Comparison of ENCODE assay signal across 9 mouse cellular contexts in genomic region chr11:116071510-116071909, GRCm38 (mm10). TPM values are rescaled to one million over a fixed set of nuclear protein-coding genes. Genes with fewer than 3 reads are reported as not detected.
DNase-seq lines count a peak whose midpoint lies in the region; ATAC-seq and TF ChIP-seq lines count a peak whose summit lies in the region.
"Had no signal": no experiment of that assay in that cellular context is flagged by ENCODE, and none has a peak within 500 bp of the region (broad histone marks: within the 10 kb centered on the region; RNA-seq: fewer than 3 reads in every experiment).

No protein-coding gene starts in this region.

- in situ Hi-C loops in ES-E14 (cut with MboI; ENCODE audit: low sequenced_read_pairs in 2 of 2, unreplicated experiment in 2 of 2): no loop called here

- TF ChIP-seq POLR2A in limb, embryonic 14.5 days (IDR thresholded peaks at IDR 0.05; ENCODE audit: borderline replicate concordance, extremely low read depth, insufficient read depth, insufficient read length): no peak
- no peak for TF ChIP-seq POLR2A in cortical plate, adult 2 months (IDR thresholded peaks at IDR 0.05; ENCODE audit: extremely low read depth, insufficient read depth, low read length)

- no peak overlapping the region for H3K4me3 ChIP-seq in limb, embryonic 14.5 days (replicated peaks; ENCODE audit: low read length)
- no peak overlapping the region for H3K4me3 ChIP-seq in limb, embryonic 10.5 days
- no peak overlapping the region for H3K4me3 ChIP-seq in ES-E14 (ENCODE audit: insufficient read depth in 1 of 2, low read depth in 1 of 2, low read length in 2 of 2, poor library complexity in 1 of 2, severe bottlenecking in 1 of 2)
- H3K4me3 ChIP-seq in cortical plate, adult 2 months (ENCODE audit: insufficient read depth, low read length): no peak overlapping the region
- H3K4me3 ChIP-seq in forebrain, embryonic 14.5 days (ENCODE audit: low read depth, low read length): no peak overlapping the region
- H3K4me3 ChIP-seq: hindbrain, embryonic 15.5 days had no signal

- 64% methylated on average over 5 of the region's 5 CpGs for WGBS in limb, embryonic 14.5 days
- WGBS in limb, embryonic 10.5 days: 72% methylated on average over 5 of the region's 5 CpGs
- 78% methylated on average over 5 of the region's 5 CpGs for WGBS in forebrain, embryonic 14.5 days

- 0 out of 2 replicates have a peak, but pooled peaks have one; percentile 20 for TF ChIP-seq CTCF in cortical plate, adult 2 months (IDR thresholded peaks at IDR 0.05; ENCODE audit: extremely low read depth, insufficient read depth, low read length)

- H3K9me3 ChIP-seq in limb, embryonic 14.5 days (ENCODE audit: control insufficient read depth, low read length): no peaks in the 10 kb centered on the region
- no peaks in the 10 kb centered on the region for H3K9me3 ChIP-seq in limb, embryonic 10.5 days (replicated peaks)
- H3K9me3 ChIP-seq in ES-E14 (ENCODE audit: control insufficient read depth, insufficient read depth, low read depth, low read length): no peaks in the 10 kb centered on the region
- no peaks in the 10 kb centered on the region for H3K9me3 ChIP-seq in forebrain, embryonic 14.5 days (replicated peaks; ENCODE audit: control insufficient read depth, low read length)
- H3K9me3 ChIP-seq: hindbrain, embryonic 15.5 days had no signal

- no peaks in the 10 kb centered on the region for H3K27me3 ChIP-seq in limb, embryonic 14.5 days (ENCODE audit: control insufficient read depth, insufficient read depth, low read length)
- H3K27me3 ChIP-seq in limb, embryonic 10.5 days (ENCODE audit: low read depth, poor library complexity, severe bottlenecking): no peaks in the 10 kb centered on the region
- no peaks in the 10 kb centered on the region for H3K27me3 ChIP-seq in forebrain, embryonic 14.5 days (replicated peaks; ENCODE audit: control insufficient read depth, insufficient read depth, low read length)
- H3K27me3 ChIP-seq: hindbrain, embryonic 15.5 days had no signal

- H3K4me2 ChIP-seq in limb, embryonic 14.5 days (replicated peaks; ENCODE audit: low read depth, low read length, severe bottlenecking): no peak overlapping the region
- H3K4me2 ChIP-seq in forebrain, embryonic 14.5 days (ENCODE audit: low read length): no peak overlapping the region
- H3K4me2 ChIP-seq: hindbrain, embryonic 15.5 days had no signal

- peak; percentile 7; the same call in 1 of the 2 replicates for ATAC-seq in limb, embryonic 14.5 days (ENCODE audit: low FRiP score, low read depth)
- ATAC-seq in forebrain, embryonic 14.5 days: no peak

- no peak overlapping the region for H3K27ac ChIP-seq in limb, embryonic 14.5 days (replicated peaks; ENCODE audit: low read depth, low read length)
- no peak overlapping the region for H3K27ac ChIP-seq in limb, embryonic 10.5 days
- H3K27ac ChIP-seq in ES-E14 (ENCODE audit: insufficient read depth, low read depth, low read length, poor library complexity, severe bottlenecking): no peak overlapping the region
- no peak overlapping the region for H3K27ac ChIP-seq in cortical plate, adult 2 months (ENCODE audit: insufficient read depth, low read length)
- H3K27ac ChIP-seq in forebrain, embryonic 14.5 days (ENCODE audit: low read depth, low read length): no peak overlapping the region
- H3K27ac ChIP-seq: hindbrain, embryonic 15.5 days had no signal

- peak; percentile 13 for DNase-seq in limb, embryonic 14.5 days (ENCODE audit: low spot score)
- no peak for DNase-seq in limb, embryonic 10.5 days (ENCODE audit: low spot score)
- DNase-seq in ES-E14 (ENCODE audit: low read depth, low spot score): peak; percentile 79
- peak; percentile 62 to 84 for DNase-seq in spleen, postnatal 4 days (ENCODE audit: low spot score in 2 of 2)
- DNase-seq in forebrain, embryonic 14.5 days (ENCODE audit: low spot score): no peak
- no peak for DNase-seq in heart, adult 9 months (ENCODE audit: low spot score in 2 of 2)
- no peak for DNase-seq in layer of hippocampus, adult 11-12 months (ENCODE audit: low spot score)

- H3K36me3 ChIP-seq in limb, embryonic 14.5 days (ENCODE audit: control insufficient read depth, insufficient read depth, low read length): no peaks in the 10 kb centered on the region
- no peaks in the 10 kb centered on the region for H3K36me3 ChIP-seq in limb, embryonic 10.5 days
- H3K36me3 ChIP-seq in ES-E14 (ENCODE audit: control insufficient read depth, insufficient read depth, low read length, poor library complexity, severe bottlenecking): no peaks in the 10 kb centered on the region
- H3K36me3 ChIP-seq in forebrain, embryonic 14.5 days (ENCODE audit: control insufficient read depth, insufficient read depth, low read length): no peaks in the 10 kb centered on the region
- H3K36me3 ChIP-seq: hindbrain, embryonic 15.5 days had no signal

- H3K4me1 ChIP-seq in limb, embryonic 14.5 days (ENCODE audit: control insufficient read depth, insufficient read depth, low read length): no peaks in the 10 kb centered on the region
- H3K4me1 ChIP-seq in limb, embryonic 10.5 days: peaks cover 16% of the 10 kb centered on the region
- H3K4me1 ChIP-seq in ES-E14 (ENCODE audit: control insufficient read depth in 2 of 2, insufficient read depth in 2 of 2, low read length in 2 of 2, poor library complexity in 1 of 2): peaks cover 0 to 9% of the 10 kb centered on the region in 2 experiments; a peak in 1 of 4 replicates
- H3K4me1 ChIP-seq in cortical plate, adult 2 months (ENCODE audit: control insufficient read depth, insufficient read depth, low read length): no peaks in the 10 kb centered on the region
- no peaks in the 10 kb centered on the region for H3K4me1 ChIP-seq in forebrain, embryonic 14.5 days (ENCODE audit: control insufficient read depth, insufficient read depth, low read length)
- H3K4me1 ChIP-seq: hindbrain, embryonic 15.5 days had no signal

- no peak overlapping the region for H3K9ac ChIP-seq in limb, embryonic 14.5 days (ENCODE audit: low read depth, low read length, severe bottlenecking)
- no peak overlapping the region for H3K9ac ChIP-seq in ES-E14 (ENCODE audit: insufficient read depth, low read depth, low read length, poor library complexity, severe bottlenecking)
- H3K9ac ChIP-seq in forebrain, embryonic 14.5 days (ENCODE audit: low read length): no peak overlapping the region
- H3K9ac ChIP-seq: hindbrain, embryonic 15.5 days had no signal

TF ChIP-seq in ES-E14, 5 proteins besides CTCF, POLR2A, EP300 and RAD21:
- TF ChIP-seq ZNF384 (IDR thresholded peaks at IDR 0.05; ENCODE audit: low read depth, low read length): no peak
- no peak for TF ChIP-seq HCFC1 (IDR thresholded peaks at IDR 0.05; ENCODE audit: borderline replicate concordance, insufficient read depth, low read length)
- no peak for TF ChIP-seq CHD2 (IDR thresholded peaks at IDR 0.05; ENCODE audit: low read depth, low read length)
- no peak for TF ChIP-seq ZC3H11A (IDR thresholded peaks at IDR 0.05; ENCODE audit: borderline replicate concordance, low read depth, low read length)

RNA-seq across cellular contexts. Expression of gene Unc13d, which starts 6.3 kb away (rescaled TPM):
- 4.1 and 4.3 TPM in 2 replicates for polyA plus RNA-seq in limb, embryonic 14.5 days (2012; rRNA removed)
- 3.4 and 3.8 TPM in 2 replicates for polyA plus RNA-seq in limb, embryonic 14.5 days (2014; fragmentation: Nextera tagmentation; extraction: Ambion mirVana)
- 2.4 and 3.7 TPM in 2 replicates for polyA plus RNA-seq in limb, embryonic 10.5 days (2016; fragmentation: Nextera tagmentation; extraction: Ambion mirVana)
- total RNA-seq in ES-E14 (2012; rRNA removed): 13.3 and 14.2 TPM in 2 replicates
- polyA plus RNA-seq in cortical plate, adult 2 months (2012; rRNA removed): 0.96 and 1.3 TPM in 2 replicates
- polyA plus RNA-seq in forebrain, embryonic 14.5 days (2014; fragmentation: Nextera tagmentation; extraction: Ambion mirVana): 0.19 and 0.62 TPM in 2 replicates

RNA-seq across cellular contexts. Expression of gene Wbp2, which starts 15.3 kb away (rescaled TPM):
- polyA plus RNA-seq in limb, embryonic 14.5 days (2012; rRNA removed): 58.6 and 76.2 TPM in 2 replicates
- 56.8 and 57.7 TPM in 2 replicates for polyA plus RNA-seq in limb, embryonic 14.5 days (2014; fragmentation: Nextera tagmentation; extraction: Ambion mirVana)
- 54.8 and 56.9 TPM in 2 replicates for polyA plus RNA-seq in limb, embryonic 10.5 days (2016; fragmentation: Nextera tagmentation; extraction: Ambion mirVana)
- total RNA-seq in ES-E14 (2012; rRNA removed): 16.9 and 20.1 TPM in 2 replicates
- polyA plus RNA-seq in cortical plate, adult 2 months (2012; rRNA removed): 438 and 447 TPM in 2 replicates
- polyA plus RNA-seq in forebrain, embryonic 14.5 days (2014; fragmentation: Nextera tagmentation; extraction: Ambion mirVana): 145 and 166 TPM in 2 replicates

RNA-seq across cellular contexts. Expression of gene Unk, which starts 41.4 kb away (rescaled TPM):
- 80.3 and 99.4 TPM in 2 replicates for polyA plus RNA-seq in limb, embryonic 14.5 days (2012; rRNA removed)
- polyA plus RNA-seq in limb, embryonic 14.5 days (2014; fragmentation: Nextera tagmentation; extraction: Ambion mirVana): 33.1 and 39.2 TPM in 2 replicates
- polyA plus RNA-seq in limb, embryonic 10.5 days (2016; fragmentation: Nextera tagmentation; extraction: Ambion mirVana): 46.1 and 53.2 TPM in 2 replicates
- total RNA-seq in ES-E14 (2012; rRNA removed): 32.5 and 39.6 TPM in 2 replicates
- polyA plus RNA-seq in cortical plate, adult 2 months (2012; rRNA removed): 31.1 and 33.4 TPM in 2 replicates
- polyA plus RNA-seq in forebrain, embryonic 14.5 days (2014; fragmentation: Nextera tagmentation; extraction: Ambion mirVana): 23.4 and 24.9 TPM in 2 replicates

RNA-seq across cellular contexts. Expression of gene H3f3b, which starts 43.7 kb away (rescaled TPM):
- 871 and 951 TPM in 2 replicates for polyA plus RNA-seq in limb, embryonic 14.5 days (2012; rRNA removed)
- polyA plus RNA-seq in limb, embryonic 14.5 days (2014; fragmentation: Nextera tagmentation; extraction: Ambion mirVana): 1,919 and 2,014 TPM in 2 replicates
- polyA plus RNA-seq in limb, embryonic 10.5 days (2016; fragmentation: Nextera tagmentation; extraction: Ambion mirVana): 1,754 and 1,985 TPM in 2 replicates
- 504 and 729 TPM in 2 replicates for total RNA-seq in ES-E14 (2012; rRNA removed)
- 217 and 235 TPM in 2 replicates for polyA plus RNA-seq in cortical plate, adult 2 months (2012; rRNA removed)
- 2,620 and 3,081 TPM in 2 replicates for polyA plus RNA-seq in forebrain, embryonic 14.5 days (2014; fragmentation: Nextera tagmentation; extraction: Ambion mirVana)

RNA-seq across cellular contexts. Expression of gene Trim47, which starts 55.5 kb away (rescaled TPM):
- 25.5 and 35.2 TPM in 2 replicates for polyA plus RNA-seq in limb, embryonic 14.5 days (2012; rRNA removed)
- polyA plus RNA-seq in limb, embryonic 14.5 days (2014; fragmentation: Nextera tagmentation; extraction: Ambion mirVana): 25.1 and 28.5 TPM in 2 replicates
- polyA plus RNA-seq in limb, embryonic 10.5 days (2016; fragmentation: Nextera tagmentation; extraction: Ambion mirVana): 3.2 and 4.9 TPM in 2 replicates
- 2.0 and 3.3 TPM in 2 replicates for total RNA-seq in ES-E14 (2012; rRNA removed)
- 5.5 and 6.2 TPM in 2 replicates for polyA plus RNA-seq in cortical plate, adult 2 months (2012; rRNA removed)
- 4.0 and 6.0 TPM in 2 replicates for polyA plus RNA-seq in forebrain, embryonic 14.5 days (2014; fragmentation: Nextera tagmentation; extraction: Ambion mirVana)

Comparison
In these comparisons a context has a peak if more than half of its experiments do, and no peak if none do; other contexts are left out.
1. DNase-seq: peak in limb, embryonic 14.5 days (single experiment), ES-E14 (single experiment) and spleen, postnatal 4 days (2 of 2); none in limb, embryonic 10.5 days (single experiment), forebrain, embryonic 14.5 days (single experiment), heart, adult 9 months (0 of 2) and layer of hippocampus, adult 11-12 months (single experiment).